30 mouse cellular contexts compared by ENCODE assay signal in the genomic region with DNA sequence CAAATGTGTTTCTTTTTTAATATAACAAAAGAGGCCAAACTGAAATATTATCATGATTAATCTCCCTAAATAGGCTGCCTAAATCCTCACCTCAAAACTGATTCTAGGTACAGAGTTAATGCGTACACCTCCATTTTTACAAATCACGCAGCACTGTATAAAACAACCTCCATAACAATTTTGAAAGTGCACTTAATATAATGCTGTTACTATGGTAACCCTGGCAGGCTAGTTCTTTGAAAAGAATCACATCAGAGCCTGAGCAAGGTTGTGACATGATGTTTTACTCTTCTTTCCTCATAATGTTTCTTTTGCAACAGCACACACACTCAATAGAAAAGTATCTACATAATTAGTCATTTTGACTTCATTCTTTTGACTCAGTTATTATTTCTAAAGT. TPM values are rescaled to one million over a fixed set of nuclear protein-coding genes. Genes with fewer than 3 reads are reported as not detected.
DNase-seq lines count a peak whose midpoint lies in the region; ATAC-seq and TF ChIP-seq lines count a peak whose summit lies in the region.
"Had no signal": no experiment of that assay in that cellular context is flagged by ENCODE, and none has a peak within 500 bp of the region (broad histone marks: within the 10 kb centered on the region; RNA-seq: fewer than 3 reads in every experiment).

No protein-coding gene starts in this region.

- H3K27me3 ChIP-seq in hindbrain, embryonic 16.5 days (replicated peaks; ENCODE audit: control insufficient read depth, insufficient read depth, low read length), result no peaks in the 10 kb centered on the region
- H3K27me3 ChIP-seq in hindbrain, embryonic 14.5 days (ENCODE audit: control insufficient read depth, insufficient read depth, low read length), result no peaks in the 10 kb centered on the region
- no peaks in the 10 kb centered on the region for H3K27me3 ChIP-seq in midbrain, embryonic 14.5 days (ENCODE audit: control insufficient read depth, insufficient read depth, low read length)
- H3K27me3 ChIP-seq in midbrain, embryonic 11.5 days (ENCODE audit: control insufficient read depth, insufficient read depth, low read length), result no peaks in the 10 kb centered on the region
- no peaks in the 10 kb centered on the region for H3K27me3 ChIP-seq in forebrain, postnatal 0 days (ENCODE audit: insufficient read depth, low read length)
- H3K27me3 ChIP-seq: CH12.LX; embryonic facial prominence, embryonic 13.5 days; heart, embryonic 13.5 days; liver, embryonic 12.5 days; neural tube, embryonic 12.5 days had no signal

- peaks cover 3% of the 10 kb centered on the region for H3K4me1 ChIP-seq in hindbrain, embryonic 16.5 days (ENCODE audit: control insufficient read depth, insufficient read depth, low read depth, low read length)
- peaks cover 22% of the 10 kb centered on the region for H3K4me1 ChIP-seq in hindbrain, embryonic 14.5 days (replicated peaks; ENCODE audit: control insufficient read depth, insufficient read depth, low read length)
- H3K4me1 ChIP-seq in midbrain, embryonic 14.5 days (ENCODE audit: control insufficient read depth, insufficient read depth, low read length), result peaks cover 44% of the 10 kb centered on the region
- H3K4me1 ChIP-seq in midbrain, embryonic 11.5 days (ENCODE audit: control insufficient read depth, insufficient read depth, low read length), result peaks cover 10% of the 10 kb centered on the region
- peaks cover 19% of the 10 kb centered on the region for H3K4me1 ChIP-seq in forebrain, postnatal 0 days (ENCODE audit: insufficient read depth)
- no peaks in the 10 kb centered on the region for H3K4me1 ChIP-seq in lung, adult 2 months (ENCODE audit: control insufficient read depth, insufficient read depth, low read length)
- H3K4me1 ChIP-seq: embryonic facial prominence, embryonic 13.5 days; heart, embryonic 13.5 days; liver, embryonic 12.5 days had no signal

- H3K27ac ChIP-seq in hindbrain, embryonic 16.5 days (ENCODE audit: low read depth, low read length), result no peak overlapping the region
- H3K27ac ChIP-seq in hindbrain, embryonic 14.5 days, result no peak overlapping the region
- H3K27ac ChIP-seq in midbrain, embryonic 14.5 days (replicated peaks; ENCODE audit: low read depth, low read length), result no peak overlapping the region
- no peak overlapping the region for H3K27ac ChIP-seq in midbrain, embryonic 11.5 days (ENCODE audit: low read depth, low read length)
- H3K27ac ChIP-seq in forebrain, postnatal 0 days (ENCODE audit: low read depth, low read length), result peak overlapping the region; percentile 68; the same call in 1 of the 2 replicates
- H3K27ac ChIP-seq: embryonic facial prominence, embryonic 13.5 days; heart, embryonic 13.5 days; liver, embryonic 12.5 days; midbrain, embryonic 12.5 days; neural tube, embryonic 12.5 days had no signal

- no peaks in the 10 kb centered on the region; the same call in 1 of the 2 replicates for H3K36me3 ChIP-seq in hindbrain, embryonic 16.5 days (ENCODE audit: control insufficient read depth, insufficient read depth, low read length)
- peaks cover 14% of the 10 kb centered on the region for H3K36me3 ChIP-seq in hindbrain, embryonic 14.5 days (replicated peaks; ENCODE audit: control insufficient read depth, insufficient read depth)
- 0 out of 2 replicates have a peak, but pooled peaks cover 7% of the 10 kb centered on the region for H3K36me3 ChIP-seq in midbrain, embryonic 14.5 days (ENCODE audit: control insufficient read depth, insufficient read depth, low read length)
- no peaks in the 10 kb centered on the region for H3K36me3 ChIP-seq in midbrain, embryonic 11.5 days (ENCODE audit: control insufficient read depth, insufficient read depth, low read length)
- H3K36me3 ChIP-seq in forebrain, postnatal 0 days (ENCODE audit: insufficient read depth), result 0 out of 2 replicates have a peak, but pooled peaks cover 6% of the 10 kb centered on the region
- H3K36me3 ChIP-seq: embryonic facial prominence, embryonic 13.5 days; midbrain, embryonic 12.5 days had no signal

- H3K9ac ChIP-seq in hindbrain, embryonic 16.5 days (ENCODE audit: low read depth, low read length), result no peak overlapping the region
- H3K9ac ChIP-seq in hindbrain, embryonic 14.5 days, result no peak overlapping the region
- no peak overlapping the region for H3K9ac ChIP-seq in midbrain, embryonic 14.5 days (replicated peaks; ENCODE audit: low read length)
- H3K9ac ChIP-seq in midbrain, embryonic 11.5 days (ENCODE audit: low read length), result no peak overlapping the region
- H3K9ac ChIP-seq in forebrain, postnatal 0 days, result no peak overlapping the region
- H3K9ac ChIP-seq: embryonic facial prominence, embryonic 13.5 days; heart, embryonic 13.5 days; liver, embryonic 12.5 days; liver, postnatal 0 days; midbrain, embryonic 12.5 days; neural tube, embryonic 12.5 days had no signal

- no peak for TF ChIP-seq CTCF in forebrain, postnatal 0 days (IDR thresholded peaks at IDR 0.05; ENCODE audit: low read depth)
- no peak for TF ChIP-seq CTCF in lung, adult 2 months (IDR thresholded peaks at IDR 0.05; ENCODE audit: insufficient read depth, low read length)

- no peaks in the 10 kb centered on the region for H3K9me3 ChIP-seq in hindbrain, embryonic 16.5 days (ENCODE audit: control insufficient read depth, low read length)
- no peaks in the 10 kb centered on the region for H3K9me3 ChIP-seq in hindbrain, embryonic 14.5 days (ENCODE audit: control insufficient read depth, low read length)
- no peaks in the 10 kb centered on the region for H3K9me3 ChIP-seq in midbrain, embryonic 14.5 days (ENCODE audit: control insufficient read depth, low read length)
- H3K9me3 ChIP-seq in midbrain, embryonic 11.5 days (ENCODE audit: control insufficient read depth, low read length), result no peaks in the 10 kb centered on the region
- no peaks in the 10 kb centered on the region for H3K9me3 ChIP-seq in forebrain, postnatal 0 days (ENCODE audit: low read length)
- H3K9me3 ChIP-seq: embryonic facial prominence, embryonic 13.5 days; heart, embryonic 13.5 days; liver, embryonic 12.5 days; midbrain, embryonic 12.5 days; neural tube, embryonic 12.5 days had no signal

- 62% methylated on average over 2 of the region's 2 CpGs for WGBS in hindbrain, embryonic 16.5 days
- 68% methylated on average over 2 of the region's 2 CpGs for WGBS in hindbrain, embryonic 14.5 days
- WGBS in midbrain, embryonic 14.5 days, result 52% methylated on average over 2 of the region's 2 CpGs
- 91% methylated on average over 2 of the region's 2 CpGs for WGBS in midbrain, embryonic 11.5 days
- WGBS in forebrain, postnatal 0 days, result 35% methylated on average over 2 of the region's 2 CpGs
- WGBS in lung, adult 2 months, result 87% methylated on average over 2 of the region's 2 CpGs

- H3K4me3 ChIP-seq in hindbrain, embryonic 16.5 days (ENCODE audit: low read length), result no peak overlapping the region
- H3K4me3 ChIP-seq in hindbrain, embryonic 14.5 days (replicated peaks; ENCODE audit: low read length), result no peak overlapping the region
- no peak overlapping the region for H3K4me3 ChIP-seq in midbrain, embryonic 14.5 days (replicated peaks; ENCODE audit: low read depth, low read length)
- no peak overlapping the region for H3K4me3 ChIP-seq in midbrain, embryonic 11.5 days (ENCODE audit: low read depth, low read length)
- no peak overlapping the region for H3K4me3 ChIP-seq in forebrain, postnatal 0 days (ENCODE audit: low read depth, low read length)
- no peak overlapping the region for H3K4me3 ChIP-seq in lung, adult 2 months (replicated peaks; ENCODE audit: extremely low read depth, low read depth, low read length)
- H3K4me3 ChIP-seq: embryonic facial prominence, embryonic 13.5 days; heart, embryonic 13.5 days; liver, embryonic 12.5 days; midbrain, embryonic 12.5 days; myocyte; neural tube, embryonic 12.5 days had no signal

- DNase-seq in hindbrain, embryonic 14.5 days (ENCODE audit: low spot score), result no peak
- peak; percentile 73 for DNase-seq in midbrain, embryonic 14.5 days
- no peak for DNase-seq in midbrain, embryonic 11.5 days (ENCODE audit: low spot score, missing footprints)
- peak; percentile 59 for DNase-seq in forebrain, postnatal 0 days
- DNase-seq in lung, adult 18-20 months, result no peak
- DNase-seq in lung, adult 2 months, result no peak
- DNase-seq: adrenal gland, adult 8-10 months; B cell, adult 2 months; cerebellum, adult 11 months; cerebellum, adult 9-10 months; gastrocnemius, postnatal 10 days; heart, postnatal 10 days; kidney, adult 11 months; kidney, postnatal 14 days; left cerebral cortex, postnatal 4 days; liver, postnatal 0 days; lung, postnatal 14 days; right cerebral cortex, adult 18-20 months; spleen, adult 18-20 months; thymus, postnatal 14 days had no signal

- no peak for TF ChIP-seq POLR2A in lung, adult 2 months (IDR thresholded peaks at IDR 0.05; ENCODE audit: borderline replicate concordance, extremely low read depth, low read depth, low read length)

- H3K4me2 ChIP-seq in hindbrain, embryonic 16.5 days (ENCODE audit: low read length), result no peak overlapping the region
- no peak overlapping the region for H3K4me2 ChIP-seq in hindbrain, embryonic 14.5 days (replicated peaks)
- no peak overlapping the region for H3K4me2 ChIP-seq in midbrain, embryonic 14.5 days (ENCODE audit: low read length)
- no peak overlapping the region for H3K4me2 ChIP-seq in midbrain, embryonic 11.5 days
- no peak overlapping the region for H3K4me2 ChIP-seq in forebrain, postnatal 0 days (ENCODE audit: low read depth)
- H3K4me2 ChIP-seq: embryonic facial prominence, embryonic 13.5 days; heart, embryonic 13.5 days; liver, embryonic 12.5 days; midbrain, embryonic 12.5 days; neural tube, embryonic 12.5 days had no signal

- 0 out of 2 replicates have a peak, but pooled peaks have one; percentile 51 for ATAC-seq in hindbrain, embryonic 16.5 days
- ATAC-seq in hindbrain, embryonic 14.5 days (ENCODE audit: low FRiP score), result no peak
- ATAC-seq in midbrain, embryonic 14.5 days (ENCODE audit: low FRiP score, low TSS enrichment), result no peak
- ATAC-seq in midbrain, embryonic 11.5 days (ENCODE audit: low FRiP score), result no peak
- ATAC-seq in forebrain, postnatal 0 days, result peak; percentile 73; the same call in 1 of the 2 replicates
- ATAC-seq: inflammation-experienced regulatory T-cells, adult 6 months; liver, embryonic 12.5 days; liver, postnatal 0 days had no signal

RNA-seq across cellular contexts. Expression of a gene that starts 59.2 kb away (rescaled TPM):
- polyA plus RNA-seq in hindbrain, embryonic 16.5 days (2015; fragmentation: Nextera tagmentation; extraction: Ambion mirVana), result 6.0 and 6.1 TPM in 2 replicates
- 4.0 and 4.1 TPM in 2 replicates for polyA plus RNA-seq in hindbrain, embryonic 14.5 days (2014; fragmentation: Nextera tagmentation; extraction: Ambion mirVana)
- 3.4 and 3.5 TPM in 2 replicates for polyA plus RNA-seq in midbrain, embryonic 14.5 days (2014; fragmentation: Nextera tagmentation; extraction: Ambion mirVana)
- polyA plus RNA-seq in midbrain, embryonic 11.5 days (2014; fragmentation: Nextera tagmentation; extraction: Ambion mirVana), result 2.7 and 3.1 TPM in 2 replicates
- total RNA-seq in forebrain, postnatal 0 days (2014; rRNA removed), result 7.4 and 9.9 TPM in 2 replicates
- 1.4 and 2.5 TPM in 2 replicates for polyA plus RNA-seq in forebrain, postnatal 0 days (2015; fragmentation: Nextera tagmentation; extraction: Ambion mirVana)
- polyA plus RNA-seq in lung, adult 2 months (2012; rRNA removed), result 9.3 and 9.9 TPM in 2 replicates
- total RNA-seq: common myeloid progenitor, adult 5-6 weeks had no signal

Comparison
In these comparisons a context has a peak if more than half of its experiments do, and no peak if none do; other contexts are left out.
1. ATAC-seq: peak in hindbrain, embryonic 16.5 days (single experiment) and forebrain, postnatal 0 days (single experiment); none in hindbrain, embryonic 14.5 days (single experiment), midbrain, embryonic 14.5 days (single experiment) and midbrain, embryonic 11.5 days (single experiment).
2. DNase-seq: peak in midbrain, embryonic 14.5 days (single experiment) and forebrain, postnatal 0 days (single experiment); none in hindbrain, embryonic 14.5 days (single experiment), midbrain, embryonic 11.5 days (single experiment), lung, adult 18-20 months (0 of 2) and lung, adult 2 months (single experiment).